Comparison of ENCODE assay signal across 8 mouse cellular contexts in genomic region chrX:140542938-140543673, GRCm38 (mm10). TPM values are rescaled to one million over a fixed set of nuclear protein-coding genes. Genes with fewer than 3 reads are reported as not detected.
A peak's percentile ranks its signal among the peaks of the same experiment; 100 is the strongest.
DNase-seq lines count a peak whose midpoint lies in the region; ATAC-seq lines count a peak whose summit lies in the region.

No protein-coding gene starts in this region.

- intact Hi-C loops in left cerebral cortex, postnatal 10 days (cut with DNase I) = loop anchor here (5.0 kb wide), 1 partner anchor 41 kb away; no protein-coding TSS in a partner anchor

- ATAC-seq in inflammation-experienced regulatory T-cells, adult 6 months = peak; percentile 90
- peak; percentile 75 for ATAC-seq in megakaryocyte progenitor cell, adult 5-6 weeks (replicated peaks; ENCODE audit: poor library complexity)

- DNase-seq in adrenal gland, adult (ENCODE audit: inconsistent age in 2 of 2, low spot score in 1 of 2) = peak; percentile 87 to 96
- DNase-seq in embryo, embryonic 10 days (ENCODE audit: low spot score) = peak; percentile 74
- peak; percentile 50 for DNase-seq in gastrocnemius, postnatal 10 days
- peak; percentile 65 to 68 for DNase-seq in left cerebral cortex, postnatal 10 days (ENCODE audit: extremely low spot score in 1 of 2, low spot score in 2 of 2)
- peak; percentile 77 for DNase-seq in right cerebral cortex, postnatal 25 days
- peak; percentile 75 to 82 for DNase-seq in urinary bladder, postnatal 36 days (ENCODE audit: low spot score in 2 of 2)

RNA-seq across cellular contexts. Expression of gene Tsc22d3, which starts 57.4 kb away (rescaled TPM):
- 100 to 1,000 TPM; 105 to 153 TPM for total RNA-seq in gastrocnemius, postnatal 10 days (2021)
- polyA plus RNA-seq in inflammation-experienced regulatory T-cells, adult 6 months (2017; shearing (Covaris generic)) = 100 to 1,000 TPM; 154 to 316 (median 209) TPM
- total RNA-seq in left cerebral cortex, postnatal 10 days (2021) = 10 to 100 TPM; 59.2 to 91.3 TPM
- 24.6 and 26.8 TPM in 2 replicates for total RNA-seq in megakaryocyte progenitor cell, adult 5-6 weeks (2015)
- total RNA-seq in megakaryocyte progenitor cell, adult 5-6 weeks (2017) = 25.3 and 29.8 TPM in 2 replicates

Comparison
In these comparisons a context has a peak if more than half of its experiments do, and no peak if none do; other contexts are left out.
1. Peak in every context shown above with its lines: DNase-seq and ATAC-seq.